Mouse (Mus musculus) hindbrain, embryonic 13.5 days (tissue): ENCODE measurements around the gene Tnfsf9. TPM values are rescaled to one million over a fixed set of nuclear protein-coding genes. Genes with fewer than 3 reads are reported as not detected.

Experiments
- ATAC-seq: fragments of 200-750 bp; cut with Nextera tagmentation; 2 replicates; pipeline ENCODE4 v1.8.0; 2017; ENCODE audit warnings: moderate TSS enrichment; ENCODE audit not compliant: low FRiP score
- H3K27ac ChIP-seq: fragments of 300-500 bp; sonication (generic); 2 replicates; pipeline ENCODE4 v1.5.1; 2015; ENCODE audit warnings: inconsistent platforms, mild to moderate bottlenecking, moderate library complexity
- H3K27me3 ChIP-seq: fragments of 300-500 bp; sonication (generic); 2 replicates; pipeline ENCODE4 v1.6.1; 2015; ENCODE audit warnings: mild to moderate bottlenecking, inconsistent platforms
- H3K36me3 ChIP-seq: fragments of 300-500 bp; sonication (generic); 2 replicates; pipeline ENCODE4 v1.6.1; 2015; ENCODE audit warnings: mild to moderate bottlenecking, inconsistent platforms
- H3K4me1 ChIP-seq: fragments of 300-500 bp; sonication (generic); replicated peaks from 2 replicates; pipeline ENCODE4 v1.6.1; 2015; ENCODE audit warnings: inconsistent platforms
- H3K4me2 ChIP-seq: fragments of 300-500 bp; sonication (generic); 2 replicates; pipeline ENCODE4 v1.6.1; 2015; ENCODE audit warnings: inconsistent platforms, mild to moderate bottlenecking, moderate library complexity
- H3K4me3 ChIP-seq: fragments of 300-500 bp; sonication (generic); 2 replicates; pipeline ENCODE4 v1.5.1; 2015; ENCODE audit warnings: mild to moderate bottlenecking, inconsistent platforms
- H3K9ac ChIP-seq: fragments of 300-500 bp; sonication (generic); 2 replicates; pipeline ENCODE4 v1.6.1; 2015; ENCODE audit warnings: mild to moderate bottlenecking, inconsistent platforms
- H3K9me3 ChIP-seq: fragments of 300-500 bp; sonication (generic); 2 replicates; pipeline ENCODE4 v1.6.1; 2016; ENCODE audit warnings: inconsistent platforms
- WGBS: fragments of 180-500 bp; shearing (Covaris S2); methylation state at CpG from one replicate; pipeline ENCODE4 v1.1.7; 2015; 5-methylcytosine and 5-hydroxymethylcytosine counted together
- polyA plus RNA-seq: library from polyadenylated mRNA; unstranded; fragments of >200 nt; fragmentation: Nextera tagmentation; extraction: Ambion mirVana; gene quantifications from 2 replicates; pipeline ENCODE4 v1.2.1, GENCODE M21; 2015

Gene Tnfsf9
- polyA plus RNA-seq, 1 experiment from 2014 or later = 5.5 TPM

DNA sequence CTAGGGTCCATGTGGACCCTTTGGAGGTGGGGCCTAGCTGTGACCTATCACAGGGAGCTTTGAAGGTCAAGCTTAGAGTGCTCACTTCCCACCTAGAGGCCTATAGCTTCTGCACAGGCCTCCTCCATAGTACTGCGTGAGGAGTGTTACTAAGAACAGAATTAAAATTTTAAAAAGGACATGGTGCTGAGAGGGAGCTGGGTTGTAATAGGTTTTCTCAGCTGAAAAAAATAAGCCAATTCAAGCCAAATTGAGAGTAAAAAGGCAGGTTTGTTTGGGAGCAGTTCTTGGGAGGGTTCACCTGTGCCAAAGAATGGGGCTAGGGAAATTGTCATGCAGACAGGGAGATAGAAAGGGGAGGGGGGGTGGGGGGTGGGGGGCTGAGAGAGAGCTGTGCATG lies 40.0 kb downstream of the Tnfsf9 start:
- no peak overlapping the region for H3K4me3 ChIP-seq
- H3K9ac ChIP-seq = no peak overlapping the region
- WGBS = 67% methylated on average over 1 of the region's 1 CpGs
- H3K27me3 ChIP-seq = peaks cover 40% of the 10 kb centered on the region
- H3K4me1 ChIP-seq = peaks cover 12% of the 10 kb centered on the region
- ATAC-seq = no peak
- no peaks in the 10 kb centered on the region for H3K9me3 ChIP-seq
- H3K36me3 ChIP-seq = no peaks in the 10 kb centered on the region
- H3K4me2 ChIP-seq = no peak overlapping the region
- H3K27ac ChIP-seq = no peak overlapping the region

DNA sequence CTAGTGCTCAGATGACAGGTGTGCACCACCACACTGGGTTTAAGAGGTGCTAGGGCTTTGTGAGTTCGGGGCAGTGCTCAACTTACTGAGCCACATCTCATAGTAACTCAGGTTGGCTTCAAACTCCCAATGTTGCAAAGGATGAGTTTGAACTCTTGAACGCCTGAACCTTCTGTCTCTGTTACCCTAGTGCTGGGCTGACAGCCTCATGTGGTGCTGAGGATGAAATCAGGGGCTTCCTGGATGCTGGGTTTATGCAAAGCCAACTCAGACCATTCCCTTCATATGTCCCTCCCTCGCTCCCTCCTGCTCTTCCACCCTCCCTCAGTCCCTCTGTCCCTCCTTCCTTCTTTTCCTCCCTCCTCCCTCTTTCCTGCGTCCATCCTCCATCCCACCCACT lies 43.2 kb downstream of the Tnfsf9 start:
- Histone ChIP-seq H3K4me1 (peaks cover 12% of the 10 kb centered on the region), H3K27ac (no peak overlapping the region), H3K4me3 (no peak overlapping the region), H3K9ac (no peak overlapping the region), H3K36me3 (no peaks in the 10 kb centered on the region), H3K27me3 (peaks cover 49% of the 10 kb centered on the region), H3K4me2 (no peak overlapping the region), H3K9me3 (no peaks in the 10 kb centered on the region)
- 67% methylated on average over 4 of the region's 4 CpGs for WGBS
- no peak for ATAC-seq

DNA sequence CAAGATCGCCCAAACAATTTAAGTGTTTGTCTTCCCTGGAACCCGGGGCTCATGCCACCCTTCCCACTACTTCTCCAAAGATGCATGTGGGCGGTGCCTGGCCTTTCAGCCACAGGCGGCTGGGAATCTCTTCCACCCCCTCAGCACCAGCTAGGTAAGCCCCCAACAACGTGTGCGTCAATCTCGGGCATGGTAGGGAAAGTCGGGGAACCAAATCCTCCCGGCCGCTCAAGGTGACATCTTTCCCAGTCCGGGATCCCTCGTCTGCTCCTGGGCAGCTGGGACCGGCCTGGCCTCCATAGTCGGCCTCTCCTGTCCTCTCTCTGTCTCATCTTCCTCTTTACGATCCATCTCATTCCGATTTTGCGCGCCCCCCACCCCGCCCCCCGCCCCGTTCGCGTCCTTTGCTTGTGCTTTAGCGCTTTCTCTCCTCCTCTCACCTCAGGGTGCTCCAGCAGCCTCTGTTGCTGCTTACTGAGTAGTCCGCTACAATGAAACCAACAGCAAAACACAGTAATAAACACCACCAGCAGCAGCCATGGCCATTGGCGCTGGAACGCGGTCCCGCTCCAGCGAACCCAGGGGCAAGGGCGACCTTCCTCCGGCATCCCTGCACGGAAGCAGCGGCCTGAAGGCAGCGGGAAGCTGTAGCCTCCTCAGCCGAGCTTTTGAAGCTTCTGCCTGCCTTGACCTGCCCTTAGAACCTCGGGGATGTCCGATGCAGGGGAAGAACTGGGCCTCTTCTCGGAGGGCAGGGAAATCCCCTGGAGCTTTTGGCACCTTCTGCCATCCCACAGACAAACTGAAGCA lies 44.1 kb downstream of the Tnfsf9 start, which contains the start of gene Cd70:
Gene Cd70, minus strand, starts transcription at position 784 of the 810 bp plus-strand sequence.
- Histone ChIP-seq H3K9me3 (no peaks in the 10 kb centered on the region), H3K4me3 (peak within 1 kb of the TSS; percentile 39), H3K36me3 (no peaks in the 10 kb centered on the region), H3K4me2 (peak within 1 kb of the TSS; percentile 64), H3K27me3 (peaks cover 49% of the 10 kb centered on the region), H3K4me1 (peaks cover 12% of the 10 kb centered on the region), H3K27ac (no peak within 1 kb of the TSS), H3K9ac (peak within 1 kb of the TSS; percentile 72)
- ATAC-seq = peak; percentile 43; the same call in 1 of the 2 replicates
- WGBS = 2% methylated on average over 39 of the region's 39 CpGs

DNA sequence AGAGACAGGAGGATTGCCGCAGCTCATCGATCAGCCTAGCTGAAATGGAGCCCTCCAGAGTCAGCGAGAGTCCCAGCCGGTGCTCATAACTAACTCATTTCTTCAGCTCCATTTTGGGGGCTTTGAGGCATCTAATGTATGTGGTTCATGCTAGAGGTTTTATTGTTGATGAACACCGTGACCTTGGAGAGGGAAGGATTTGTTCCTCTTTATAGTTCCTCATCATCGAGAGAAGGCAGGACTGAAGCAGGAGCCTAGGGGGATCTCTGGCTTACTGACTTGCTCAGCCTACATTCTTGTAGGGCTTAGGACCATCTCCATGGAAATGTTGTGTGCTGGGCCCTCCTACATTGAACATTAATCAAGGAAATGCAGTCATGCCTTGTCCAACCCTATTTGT lies 47.9 kb downstream of the Tnfsf9 start:
- Histone ChIP-seq H3K9me3 (no peaks in the 10 kb centered on the region), H3K9ac (no peak overlapping the region), H3K27me3 (peaks cover 31% of the 10 kb centered on the region), H3K27ac (no peak overlapping the region), H3K4me2 (no peak overlapping the region), H3K4me1 (peaks cover 12% of the 10 kb centered on the region), H3K36me3 (no peaks in the 10 kb centered on the region), H3K4me3 (no peak overlapping the region)
- 62% methylated on average over 6 of the region's 6 CpGs for WGBS
- ATAC-seq = no peak

DNA sequence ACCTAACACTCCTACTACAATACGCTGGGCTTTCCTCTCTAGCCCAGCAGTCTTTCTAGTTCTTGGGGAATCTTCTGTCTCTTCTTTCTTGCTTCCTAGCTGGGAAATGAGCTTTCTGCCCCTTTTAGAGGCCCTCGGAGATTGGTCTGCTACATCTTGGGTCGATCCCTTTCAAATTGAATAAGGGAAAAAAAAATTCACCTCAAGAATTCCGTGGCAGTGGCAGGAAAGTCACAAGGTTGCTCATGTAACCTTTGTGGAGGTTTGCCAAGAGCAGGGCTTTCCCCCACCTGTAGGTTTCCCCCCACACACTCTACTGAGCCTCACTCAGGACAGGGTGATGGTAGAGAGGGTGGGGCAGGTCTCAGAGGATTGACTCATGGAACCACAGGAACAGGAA lies 48.7 kb downstream of the Tnfsf9 start:
- Histone ChIP-seq H3K27me3 (peaks cover 23% of the 10 kb centered on the region), H3K36me3 (no peaks in the 10 kb centered on the region), H3K4me1 (peaks cover 11% of the 10 kb centered on the region), H3K9ac (no peak overlapping the region), H3K4me3 (no peak overlapping the region), H3K4me2 (no peak overlapping the region), H3K9me3 (no peaks in the 10 kb centered on the region), H3K27ac (no peak overlapping the region)
- 86% methylated on average over 4 of the region's 4 CpGs for WGBS
- ATAC-seq = no peak

Other genes with a start within 250 kb of the Tnfsf9 start
- gene Acsbg2, start 230.9 kb upstream of the Tnfsf9 start, polyA plus RNA-seq = 0.06 TPM in 2 replicates
- gene 1700061G19Rik, start 229.8 kb upstream of the Tnfsf9 start, polyA plus RNA-seq = 0.27 and 0.41 TPM in 2 replicates
- gene Mllt1, start 169.9 kb upstream of the Tnfsf9 start, polyA plus RNA-seq = 75.1 and 77.5 TPM in 2 replicates
- gene Acer1, start 123.2 kb upstream of the Tnfsf9 start, polyA plus RNA-seq = not detected in 2 replicates
- 163 and 175 TPM in 2 replicates for gene Clpp, start 115.0 kb upstream of the Tnfsf9 start, polyA plus RNA-seq
- gene Alkbh7, start 108.0 kb upstream of the Tnfsf9 start, polyA plus RNA-seq = 41.9 and 46.0 TPM in 2 replicates
- gene Pspn, start 105.3 kb upstream of the Tnfsf9 start, polyA plus RNA-seq = 0.79 and 1.1 TPM in 2 replicates
- 70.3 and 74.6 TPM in 2 replicates for gene Gtf2f1, start 94.0 kb upstream of the Tnfsf9 start, polyA plus RNA-seq
- 0.38 and 0.56 TPM in 2 replicates for gene Gm17949, start 93.9 kb upstream of the Tnfsf9 start, polyA plus RNA-seq
- 31.6 and 33.3 TPM in 2 replicates for gene Khsrp, start 73.8 kb upstream of the Tnfsf9 start, polyA plus RNA-seq
- not detected in 2 replicates for gene Slc25a41, start 63.7 kb upstream of the Tnfsf9 start, polyA plus RNA-seq
- gene Crb3, start 46.2 kb upstream of the Tnfsf9 start, polyA plus RNA-seq = 2.9 TPM in 2 replicates
- 26.5 and 27.6 TPM in 2 replicates for gene Slc25a23, start 45.5 kb upstream of the Tnfsf9 start, polyA plus RNA-seq
- gene Dennd1c, start 26.8 kb upstream of the Tnfsf9 start, polyA plus RNA-seq = 4.0 and 4.3 TPM in 2 replicates
- 314 and 346 TPM in 2 replicates for gene Tubb4a, start 17.5 kb upstream of the Tnfsf9 start, polyA plus RNA-seq
- 0.32 and 0.61 TPM in 2 replicates for gene Cd70, start 44.5 kb downstream of the Tnfsf9 start, polyA plus RNA-seq
- 0.09 and 0.14 TPM in 2 replicates for gene Tnfsf14, start 88.9 kb downstream of the Tnfsf9 start, polyA plus RNA-seq
- 1.3 TPM in 2 replicates for gene C3, start 122.8 kb downstream of the Tnfsf9 start, polyA plus RNA-seq
- 22.4 and 23.8 TPM in 2 replicates for gene Gpr108, start 143.1 kb downstream of the Tnfsf9 start, polyA plus RNA-seq
- gene Trip10, start 144.1 kb downstream of the Tnfsf9 start, polyA plus RNA-seq = 12.5 and 14.6 TPM in 2 replicates
- 1.8 and 2.2 TPM in 2 replicates for gene Vav1, start 173.8 kb downstream of the Tnfsf9 start, polyA plus RNA-seq